Mouse (Mus musculus): Measurements from ENCODE around the gene Mdga2.

Gene Mdga2

DNA sequence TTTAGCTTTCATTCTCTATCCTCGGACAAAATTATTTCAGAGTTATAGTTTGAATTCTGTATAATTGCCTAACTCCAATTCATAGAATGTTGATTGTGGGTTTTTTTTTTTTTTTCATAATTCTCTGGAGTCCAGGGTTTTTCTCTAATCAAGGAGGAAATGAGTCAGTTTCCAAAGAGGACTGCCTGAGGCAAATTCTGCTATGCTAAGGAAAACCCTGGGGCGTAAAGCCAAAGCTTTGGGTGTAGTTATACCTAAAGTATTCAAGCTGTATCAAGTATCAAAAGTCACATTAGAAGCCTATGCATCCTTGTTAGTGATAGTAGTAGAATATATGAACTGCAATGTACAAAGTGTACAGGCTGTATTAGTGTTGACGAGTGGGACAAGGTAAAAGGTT lies 519.6 kb downstream of the Mdga2 start:
- no peak for DNase-seq (ENCODE audit: low spot score)

DNA sequence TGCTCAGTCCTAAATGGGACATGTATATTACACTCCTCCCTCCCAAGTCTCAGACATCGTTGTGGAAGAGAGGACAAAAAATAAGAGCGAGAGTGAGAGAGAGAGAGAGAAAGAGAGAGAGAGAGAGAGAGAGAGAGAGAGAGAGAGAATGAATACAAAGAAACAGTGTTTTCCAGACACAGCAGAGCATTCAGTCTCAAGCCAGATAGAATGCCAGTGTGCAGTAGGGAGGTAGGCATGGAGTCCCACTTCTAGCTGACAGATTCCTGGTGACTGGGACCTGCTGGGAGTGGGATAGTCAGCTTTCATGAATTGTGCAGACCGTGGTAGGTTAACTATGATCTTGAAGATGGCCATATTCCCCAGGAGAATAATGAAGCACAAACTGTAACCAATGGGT lies 542.8 kb downstream of the Mdga2 start:
- no peak for DNase-seq (ENCODE audit: low spot score)

DNA sequence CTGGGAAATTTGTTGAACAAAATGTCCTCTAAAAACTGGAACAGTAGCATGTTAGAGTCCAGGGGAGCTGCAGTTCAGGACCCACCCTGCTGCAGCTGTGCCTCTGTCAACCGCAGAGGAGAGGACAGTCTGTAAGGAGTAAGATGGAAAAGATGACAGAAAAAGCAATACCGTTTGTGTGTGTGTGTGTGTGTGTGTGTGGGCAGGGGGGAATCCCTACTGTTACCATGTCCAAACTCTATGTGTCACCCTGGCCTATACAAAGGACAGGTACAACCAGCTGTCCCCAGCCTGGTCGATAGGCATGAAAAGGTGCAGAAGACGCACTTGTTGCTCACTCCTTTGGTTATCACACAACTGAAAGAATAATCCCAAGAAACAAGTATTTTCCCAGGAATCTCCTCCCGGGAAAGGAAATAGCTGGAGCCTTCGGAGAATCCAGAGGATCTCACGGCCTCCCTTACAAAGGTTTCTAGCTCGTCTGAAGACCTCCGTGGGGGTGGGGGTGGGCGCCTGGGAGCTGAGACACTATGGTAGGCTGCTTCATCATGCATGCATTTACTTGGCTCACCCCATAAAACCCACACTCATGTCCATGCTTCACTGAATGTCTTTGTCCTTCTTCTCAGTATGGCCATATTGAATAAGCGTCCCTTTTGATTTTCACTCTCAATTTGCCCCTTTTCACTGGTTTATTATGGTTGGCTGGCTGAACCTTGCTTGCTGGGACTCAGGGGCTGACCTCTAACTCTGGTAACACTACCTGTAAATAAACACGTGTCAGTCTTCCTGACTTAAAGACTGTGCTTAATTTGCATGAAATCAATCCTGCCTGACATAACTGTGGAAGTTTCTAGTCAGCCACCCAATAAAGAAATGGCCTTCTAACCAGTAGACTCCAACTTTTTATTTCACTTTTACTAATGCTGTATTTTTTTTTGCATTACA lies 573.5 kb downstream of the Mdga2 start:
- no peak for DNase-seq (ENCODE audit: low spot score)

DNA sequence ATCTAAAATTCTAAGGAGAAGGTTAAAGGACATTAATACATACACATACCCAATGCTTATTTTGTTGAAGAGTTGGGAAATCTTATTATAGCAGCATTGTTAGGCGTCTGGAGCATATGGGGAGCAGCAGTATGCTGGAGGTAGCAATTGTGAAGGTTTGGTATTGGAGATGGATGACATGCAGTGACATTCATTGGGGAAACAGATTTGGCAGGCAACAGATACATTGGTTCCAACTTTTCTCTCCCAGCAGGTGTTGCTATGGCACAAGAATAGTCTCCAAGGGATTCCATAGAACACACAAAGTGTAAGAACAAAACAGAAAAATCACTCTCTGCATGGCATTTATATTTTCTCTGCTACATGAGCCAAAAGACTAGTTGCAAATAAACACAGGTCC lies 581.9 kb downstream of the Mdga2 start:
- no peak for DNase-seq (ENCODE audit: low spot score)

DNA sequence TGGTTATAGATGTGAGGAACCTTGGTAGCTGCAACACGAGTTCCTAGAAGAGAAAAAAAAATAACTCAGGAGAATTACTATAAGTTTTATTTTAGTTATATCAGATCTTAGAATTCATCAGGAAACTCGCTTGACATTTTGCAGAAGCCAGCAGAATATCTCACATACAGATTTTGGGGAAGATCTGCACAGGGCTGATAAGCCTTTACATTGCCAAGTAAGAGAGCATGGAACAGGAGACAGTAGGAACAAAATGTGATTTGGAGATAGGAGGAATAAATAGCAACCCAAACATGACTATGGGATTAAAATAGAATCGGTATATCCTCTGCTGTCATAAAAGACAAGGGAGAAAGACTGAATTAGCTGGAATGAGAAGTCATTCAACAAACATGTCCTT lies 602.4 kb downstream of the Mdga2 start:
- no peak for DNase-seq (ENCODE audit: low spot score)

DNA sequence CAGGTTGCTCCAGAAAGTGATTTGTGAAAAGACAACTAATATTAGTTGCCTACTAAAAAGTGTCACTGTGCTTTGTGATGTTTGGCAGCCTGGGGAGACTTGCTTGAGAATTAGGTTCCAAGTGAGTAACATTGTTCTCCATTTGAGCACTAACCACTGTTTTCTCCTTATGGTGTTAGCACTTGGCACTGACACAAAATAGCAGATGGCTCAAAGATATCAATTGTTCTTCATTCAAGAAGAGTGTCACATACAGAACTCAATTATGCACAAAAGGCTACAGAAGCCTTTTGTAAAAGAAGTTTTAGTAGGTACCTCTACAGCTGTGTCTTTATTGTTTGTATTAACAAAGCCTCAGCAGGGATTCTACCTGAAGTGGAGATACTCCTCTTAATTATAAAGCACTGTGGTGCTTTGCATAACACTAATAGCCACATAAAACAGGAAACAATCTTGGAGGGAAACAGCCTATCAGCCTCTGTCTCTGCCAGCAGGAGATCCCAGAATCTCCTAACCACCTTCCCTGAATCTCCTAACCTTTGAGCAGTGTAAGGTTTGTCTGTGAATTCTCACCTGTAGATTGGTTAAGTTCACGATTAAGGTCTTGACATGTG lies 630.6 kb downstream of the Mdga2 start:
- no peak for DNase-seq (ENCODE audit: low spot score)

DNA sequence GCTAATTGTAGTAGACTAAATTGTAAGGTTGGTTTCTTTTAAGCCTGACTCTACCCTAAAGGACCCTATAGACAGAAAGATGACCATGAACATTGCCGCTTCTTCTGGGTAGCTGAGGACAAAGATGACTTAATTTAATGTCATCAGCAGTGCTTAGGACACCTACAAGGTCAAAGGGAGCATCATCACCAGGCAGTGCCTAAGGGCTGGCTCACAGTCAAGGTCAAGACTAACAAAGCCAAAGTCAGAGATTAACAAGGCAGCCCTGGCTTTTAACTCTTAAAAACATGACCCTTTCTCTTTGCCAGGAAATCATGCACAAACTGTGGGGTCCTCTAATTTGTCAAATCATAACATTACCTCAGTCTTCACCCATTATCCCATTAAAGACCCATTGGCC lies 657.0 kb downstream of the Mdga2 start:
- no peak for DNase-seq (ENCODE audit: low spot score)

DNA sequence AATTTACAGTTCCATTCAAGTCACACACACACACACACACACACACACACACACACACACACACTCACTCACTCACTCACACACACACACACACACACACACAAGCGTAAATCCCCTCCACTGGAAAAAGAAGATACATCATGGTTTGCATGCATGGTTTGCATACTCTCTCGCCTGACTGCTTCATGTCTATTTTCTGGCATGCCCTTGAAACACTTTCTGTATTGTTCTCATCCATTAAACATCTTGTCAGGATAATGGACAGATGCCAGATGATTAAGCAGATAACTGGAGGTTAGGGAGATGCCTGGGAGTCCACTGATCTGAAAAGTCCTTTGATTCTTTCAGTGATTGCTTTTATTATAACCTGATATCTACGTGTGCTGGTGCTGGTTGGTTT lies 665.5 kb downstream of the Mdga2 start:
- no peak for DNase-seq (ENCODE audit: low spot score)

DNA sequence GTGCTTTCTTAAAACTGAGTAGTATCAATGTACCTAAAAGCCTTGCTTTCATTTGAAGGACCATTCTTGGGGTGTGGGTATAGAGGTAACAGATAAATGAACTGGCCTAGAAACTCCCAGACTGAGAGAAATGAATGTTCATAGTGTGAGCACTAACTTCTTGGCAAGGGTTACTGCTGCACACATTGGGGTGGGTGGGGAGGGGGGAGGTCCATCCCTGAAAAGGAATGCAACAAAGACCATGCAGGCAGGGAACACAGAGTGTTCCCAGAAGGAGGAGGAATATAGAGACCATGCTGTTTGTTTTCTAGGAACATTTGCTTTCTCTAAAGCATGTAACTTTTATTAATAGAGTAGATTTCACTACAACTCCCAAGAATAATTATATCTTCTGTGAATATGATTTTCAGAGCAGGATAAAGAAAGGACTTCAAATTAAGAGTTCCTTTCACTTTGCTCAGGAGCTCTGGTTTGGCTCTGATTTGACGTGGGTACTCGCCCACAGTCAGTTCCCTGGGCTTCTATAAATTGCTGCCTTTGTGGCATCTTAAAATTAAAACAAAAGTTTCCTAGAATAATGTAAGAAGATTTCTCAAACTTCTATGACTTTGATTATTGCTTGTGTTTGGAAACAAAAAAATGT lies 666.0 kb downstream of the Mdga2 start:
- DNase-seq (ENCODE audit: low spot score): no peak

DNA sequence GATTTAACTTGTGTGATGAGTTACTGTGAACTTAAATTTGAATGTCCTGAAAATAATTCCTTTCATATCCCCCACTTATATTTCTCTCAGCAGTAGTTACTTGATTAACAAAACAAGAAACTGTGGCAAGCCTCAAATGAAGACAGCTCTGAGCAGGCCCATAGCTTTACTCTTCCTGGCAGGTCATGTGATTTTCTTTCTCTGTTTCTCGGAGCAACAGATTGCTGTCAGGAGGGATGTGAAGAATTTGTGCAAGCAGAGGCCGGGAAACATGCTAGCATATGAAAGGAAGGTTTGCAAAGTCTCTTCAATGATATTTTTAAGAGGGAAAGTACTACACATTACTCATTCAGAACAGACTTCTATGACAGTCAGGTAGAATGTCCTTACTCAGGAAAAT lies 697.4 kb downstream of the Mdga2 start:
- DNase-seq (ENCODE audit: low spot score): no peak

DNA sequence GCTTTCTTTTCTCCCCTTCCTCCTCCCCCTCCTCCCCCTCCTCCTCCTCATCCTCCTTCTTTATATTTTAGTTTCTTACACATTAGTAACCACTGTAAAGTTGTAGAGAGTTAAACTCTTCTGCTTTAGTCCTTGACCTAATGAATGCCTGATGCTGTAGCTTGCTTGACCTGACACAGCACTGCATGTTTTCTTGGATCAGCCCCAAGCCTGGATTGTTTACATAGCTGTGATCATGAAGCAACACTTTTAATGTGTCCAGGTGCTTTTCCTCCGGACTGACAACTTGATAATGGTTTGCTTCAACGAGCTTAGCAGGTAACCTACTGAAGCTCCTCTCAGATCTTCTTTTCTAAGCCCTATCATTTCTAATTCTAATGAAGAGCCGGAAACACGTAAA lies 723.1 kb downstream of the Mdga2 start:
- DNase-seq (ENCODE audit: low spot score): no peak

DNA sequence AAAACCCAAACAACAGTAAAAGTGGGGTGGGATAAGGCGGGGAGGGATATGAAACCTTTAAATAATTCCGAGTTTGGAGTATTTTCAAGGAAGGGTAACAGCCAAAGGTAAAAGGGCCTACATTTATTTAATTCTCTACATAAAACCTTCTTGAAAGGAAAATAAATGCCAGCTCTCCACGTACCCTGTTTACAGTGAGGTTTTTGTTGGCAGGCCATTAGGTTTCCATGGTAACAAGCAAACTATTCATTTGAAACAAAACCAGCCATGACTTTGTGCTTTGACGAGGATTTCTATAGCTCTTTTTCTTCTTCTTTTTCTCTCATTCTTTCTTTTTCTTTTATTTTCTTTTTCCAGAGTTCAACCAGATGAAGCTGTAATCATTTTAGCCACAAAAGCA lies 751.5 kb downstream of the Mdga2 start:
- DNase-seq (ENCODE audit: low spot score): no peak

DNA sequence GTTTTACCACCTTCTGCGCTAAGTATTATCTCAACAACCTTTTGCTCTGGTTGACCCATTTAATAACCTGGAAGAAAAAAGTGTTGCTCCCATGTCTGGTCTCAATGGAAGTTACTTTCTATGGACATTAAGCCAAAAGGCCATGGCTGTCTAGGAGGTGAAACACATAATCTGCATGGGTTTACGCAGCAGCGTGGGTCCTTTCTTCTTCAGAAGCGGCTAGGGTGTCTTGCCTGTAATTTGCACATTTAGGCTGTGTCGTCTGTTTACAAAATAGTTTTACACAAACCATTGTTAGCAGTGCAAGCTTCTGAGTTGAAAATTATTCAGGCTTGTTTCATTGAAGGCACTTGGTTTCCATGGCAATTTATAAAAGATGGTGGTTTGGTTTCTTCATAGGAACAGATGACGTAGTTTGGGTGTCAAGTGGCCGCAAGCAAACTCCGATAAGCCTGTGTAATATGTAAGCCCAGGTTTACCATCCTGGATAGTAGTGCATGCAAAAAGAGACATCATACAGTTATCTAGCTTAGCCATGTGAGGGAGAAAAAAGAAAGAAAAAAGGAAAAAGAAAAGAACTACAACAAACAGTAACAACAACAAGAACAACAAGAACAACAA lies 752.0 kb downstream of the Mdga2 start:
- no peak for DNase-seq (ENCODE audit: low spot score)

DNA sequence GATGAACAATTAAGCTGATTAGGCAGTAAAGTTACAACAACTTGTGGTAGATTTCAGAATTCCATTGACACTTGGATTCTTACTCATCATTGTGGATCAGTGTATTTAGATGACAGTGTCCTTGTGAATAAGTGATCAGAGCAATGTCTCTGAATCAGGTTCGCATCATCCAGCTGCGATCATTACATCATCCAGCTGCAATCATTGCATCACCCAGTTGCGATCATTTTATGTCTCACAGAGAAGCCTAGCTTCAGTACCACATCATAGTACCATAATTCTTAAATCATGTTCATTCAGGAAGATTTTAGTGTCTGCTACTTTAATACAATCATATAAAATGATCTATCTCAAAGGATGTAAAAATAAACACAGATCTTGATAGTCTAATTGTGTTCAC lies 756.8 kb downstream of the Mdga2 start:
- no peak for DNase-seq (ENCODE audit: low spot score)

DNA sequence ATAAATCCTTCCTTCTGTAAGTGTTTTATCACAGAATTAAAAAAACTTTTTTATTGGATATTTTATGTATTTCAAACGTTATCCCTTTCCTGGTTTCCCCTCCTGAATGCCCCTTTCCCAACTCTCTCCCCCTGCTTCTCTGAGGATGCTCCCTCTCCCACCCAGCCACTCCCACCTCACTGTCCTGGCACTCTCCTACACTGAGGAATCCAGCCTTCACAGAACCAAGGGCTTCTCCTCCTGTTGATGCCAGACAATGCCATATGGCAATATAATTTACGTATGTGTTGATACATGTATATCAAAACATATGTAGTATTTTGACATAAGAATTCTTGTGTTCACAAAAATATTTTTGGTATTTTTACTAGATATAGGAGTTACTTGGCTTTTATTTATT lies 779.0 kb downstream of the Mdga2 start:
- no peak for DNase-seq (ENCODE audit: low spot score)

Measured in ovary, postnatal 14 days (tissue).